Mouse (Mus musculus): ENCODE results near the gene Magi1.

Magi1 gene

GRCm38 (mm10) chr6:94162918-94163317 lies 120.8 kb downstream of the Magi1 start:
- in situ Hi-C loops (cut with MboI, MseI) = no loop called here

- in situ Hi-C loops (cut with MboI, MseI) = no loop called here
These were observed 124.5 kb downstream of the Magi1 start for GRCm38 (mm10) chr6:94159256-94159655.

GRCm38 (mm10) chr6:94158119-94158848 lies 125.4 kb downstream of the Magi1 start:
- in situ Hi-C loops (cut with MboI, MseI) = no loop called here

GRCm38 (mm10) chr6:94155996-94156395 lies 127.7 kb downstream of the Magi1 start:
- in situ Hi-C loops (cut with MboI, MseI) = no loop called here

- in situ Hi-C loops (cut with MboI, MseI) = no loop called here
These were observed 128.7 kb downstream of the Magi1 start for GRCm38 (mm10) chr6:94154854-94155601.

- in situ Hi-C loops (cut with MboI, MseI) = no loop called here
These were observed 130.8 kb downstream of the Magi1 start for GRCm38 (mm10) chr6:94152881-94153280.

- in situ Hi-C loops (cut with MboI, MseI) = no loop called here
These were observed 132.8 kb downstream of the Magi1 start for GRCm38 (mm10) chr6:94150876-94151275.

GRCm38 (mm10) chr6:94149800-94150199 lies 133.9 kb downstream of the Magi1 start:
- in situ Hi-C loops (cut with MboI, MseI) = no loop called here

GRCm38 (mm10) chr6:94146206-94146493 lies 137.6 kb downstream of the Magi1 start:
- in situ Hi-C loops (cut with MboI, MseI) = no loop called here

GRCm38 (mm10) chr6:94145430-94146205 lies 138.1 kb downstream of the Magi1 start:
- in situ Hi-C loops (cut with MboI, MseI) = no loop called here

- in situ Hi-C loops (cut with MboI, MseI) = no loop called here
These were observed 141.2 kb downstream of the Magi1 start for GRCm38 (mm10) chr6:94142493-94142892.

GRCm38 (mm10) chr6:94141496-94141895 lies 142.2 kb downstream of the Magi1 start:
- in situ Hi-C loops (cut with MboI, MseI) = no loop called here

GRCm38 (mm10) chr6:94139952-94140414 lies 143.7 kb downstream of the Magi1 start:
- in situ Hi-C loops (cut with MboI, MseI) = no loop called here

GRCm38 (mm10) chr6:94136693-94137092 lies 147.0 kb downstream of the Magi1 start:
- in situ Hi-C loops (cut with MboI, MseI) = no loop called here

- in situ Hi-C loops (cut with MboI, MseI) = no loop called here
These were observed 149.6 kb downstream of the Magi1 start for GRCm38 (mm10) chr6:94134159-94134558.

GRCm38 (mm10) chr6:94131999-94132398 lies 151.7 kb downstream of the Magi1 start:
- in situ Hi-C loops (cut with MboI, MseI) = no loop called here

GRCm38 (mm10) chr6:94130389-94130788 lies 153.3 kb downstream of the Magi1 start:
- in situ Hi-C loops (cut with MboI, MseI) = no loop called here

GRCm38 (mm10) chr6:94126763-94127162 lies 157.0 kb downstream of the Magi1 start:
- in situ Hi-C loops (cut with MboI, MseI) = no loop called here

- in situ Hi-C loops (cut with MboI, MseI) = no loop called here
These were observed 158.6 kb downstream of the Magi1 start for GRCm38 (mm10) chr6:94125144-94125543.

GRCm38 (mm10) chr6:94124279-94124678 lies 159.4 kb downstream of the Magi1 start:
- in situ Hi-C loops (cut with MboI, MseI) = no loop called here

- in situ Hi-C loops (cut with MboI, MseI) = no loop called here
These were observed 161.1 kb downstream of the Magi1 start for GRCm38 (mm10) chr6:94122566-94123150.

- in situ Hi-C loops (cut with MboI, MseI) = no loop called here
These were observed 162.2 kb downstream of the Magi1 start for GRCm38 (mm10) chr6:94121488-94121887.

Data from T-helper 17 cell (primary cell).